Mouse (Mus musculus) adrenal gland, postnatal 36 days (tissue): ENCODE data around the gene Ccdc88a. TPM values are rescaled to one million over a fixed set of nuclear protein-coding genes. Genes with fewer than 3 reads are reported as not detected.

Experiments used
- DNase-seq, 2 experiments: peaks; one replicate each; pipeline ENCODE4 v3.0.0; 2021; ENCODE audit warnings: mixed read lengths in 1 of 2
- total RNA-seq, 2 experiments: library from RNA; stranded (reverse); gene quantifications; 2 replicates each; pipeline ENCODE4 v1.2.3; 2021

Ccdc88a gene
- total RNA-seq, 2 experiments from 2014 or later, result 13.9 to 19.3 TPM

DNA sequence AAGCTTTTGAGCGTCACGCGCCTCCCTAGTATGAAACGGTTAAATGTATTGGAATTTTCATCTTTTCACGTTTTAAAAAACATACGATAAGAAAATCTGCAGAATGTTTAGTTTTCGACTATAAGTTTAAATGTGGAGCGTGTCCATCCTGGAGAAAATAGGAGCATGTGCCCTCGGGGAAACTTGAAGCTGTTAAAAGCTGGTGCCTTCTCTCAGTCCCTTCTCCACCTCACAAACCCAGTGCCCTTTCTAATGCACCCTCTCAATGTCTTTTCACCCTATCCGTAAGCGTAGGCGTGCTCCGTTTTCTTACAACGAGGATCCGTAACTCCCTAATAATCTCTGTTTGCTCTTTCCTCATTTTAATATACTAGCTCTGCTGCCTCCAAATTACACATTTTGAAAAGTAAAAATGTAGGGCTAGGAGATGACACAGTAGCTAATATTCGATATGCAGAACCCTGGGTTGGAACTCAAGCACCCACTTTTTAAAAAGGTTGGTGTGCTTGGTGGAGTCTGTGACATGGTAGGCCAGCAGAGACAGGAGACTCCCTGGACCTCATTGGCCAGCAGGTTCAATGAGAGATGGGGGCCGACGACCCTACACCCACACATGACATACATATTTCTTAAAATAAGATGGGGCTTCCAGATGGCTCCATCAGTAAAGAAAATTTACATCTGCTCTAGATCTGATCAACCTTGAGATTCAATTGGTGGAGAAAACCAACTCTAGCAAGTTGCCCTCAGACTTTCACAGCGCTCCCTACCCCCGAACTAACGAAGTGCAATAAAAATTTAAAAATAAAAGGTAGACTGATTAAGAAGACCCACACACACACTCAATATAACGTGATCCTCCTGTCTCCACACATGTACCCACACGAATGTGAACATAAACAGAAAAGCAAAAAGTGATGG, 175.3 kb downstream of the Ccdc88a start:
- no peak for DNase-seq

DNA sequence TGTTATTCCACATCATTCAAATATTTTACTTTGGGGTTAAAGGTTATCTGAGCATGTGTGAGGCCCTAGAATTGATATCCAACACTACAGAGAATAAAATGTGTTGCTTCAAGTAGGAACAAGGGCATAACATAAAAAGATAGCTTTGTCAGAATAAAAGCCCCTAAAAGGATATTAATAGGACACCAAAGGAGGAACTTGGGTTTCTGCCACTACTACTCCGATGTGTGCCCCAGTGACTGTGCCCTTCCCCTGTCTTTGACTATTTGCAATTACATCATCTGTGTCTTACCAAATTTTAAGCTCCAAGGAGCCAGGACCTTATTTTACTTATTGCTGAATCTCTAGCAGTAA, 175.9 kb downstream of the Ccdc88a start:
- DNase-seq, result no peak

Other genes with a start within 250 kb of the Ccdc88a start
- gene Pnpt1, start 242.9 kb upstream of the Ccdc88a start, total RNA-seq, result 10 to 100 TPM; 40.2 to 54.4 TPM
- 10 to 100 TPM; 81.4 to 89.3 TPM for gene Ppp4r3b, start 200.8 kb upstream of the Ccdc88a start, total RNA-seq
- gene Cfap36, start 126.2 kb upstream of the Ccdc88a start, total RNA-seq, result 10 to 100 TPM; 50.0 to 69.8 TPM
- 10 to 100 TPM; 22.8 to 27.4 TPM for gene Prorsd1, start 141.4 kb downstream of the Ccdc88a start, total RNA-seq
- 10 to 100 TPM; 40.2 to 42.0 TPM for gene Mtif2, start 152.8 kb downstream of the Ccdc88a start, total RNA-seq
- gene Clhc1, start 174.3 kb downstream of the Ccdc88a start, total RNA-seq, result under 1 TPM; 0.46 to 0.50 TPM
- 100 to 1,000 TPM; 847 to 932 TPM for gene Rps27a, start 174.5 kb downstream of the Ccdc88a start, total RNA-seq